Mouse (Mus musculus) liver, embryonic 14.5 days (tissue): ENCODE measurements around the gene Tmem198. TPM values are rescaled to one million over a fixed set of nuclear protein-coding genes. Genes with fewer than 3 reads are reported as not detected.

ENCODE experiments used
- ATAC-seq: fragments of 200-750 bp; cut with Nextera tagmentation; 2 replicates; pipeline ENCODE4 v1.8.0; 2017; ENCODE audit warnings: moderate number of reproducible peaks, mild to moderate bottlenecking, moderate library complexity; ENCODE audit not compliant: insufficient read depth
- DNase-seq, 3 experiments: peaks; one replicate each; pipeline ENCODE4 v3.0.0-alpha.2; 2012 to 2013; ENCODE audit warnings: low read depth in 3 of 3, low spot score in 3 of 3
- H3K27ac ChIP-seq: fragments of 300-500 bp; sonication (generic); 2 replicates; pipeline ENCODE4 v1.5.1; 2014; ENCODE audit warnings: moderate library complexity, mild to moderate bottlenecking, control low read depth, inconsistent platforms
- H3K27me3 ChIP-seq: fragments of 300-500 bp; sonication (generic); 2 replicates; pipeline ENCODE4 v1.6.1; 2014; ENCODE audit warnings: mild to moderate bottlenecking, low read length, moderate library complexity; ENCODE audit not compliant: control insufficient read depth, insufficient read depth
- H3K36me3 ChIP-seq: fragments of 300-500 bp; sonication (generic); replicated peaks from 2 replicates; pipeline ENCODE4 v1.6.1; 2014; ENCODE audit warnings: low read depth; ENCODE audit not compliant: control insufficient read depth, insufficient read depth
- H3K4me1 ChIP-seq, 2 experiments: fragments of 200-500 bp in 1 of 2; fragments of 300-500 bp in 1 of 2; sonication (generic) in 1 of 2; replicated peaks; 2 replicates each; pipeline ENCODE4 v1.6.1; 2012 to 2014; ENCODE audit warnings: antibody characterized with exemption in 1 of 2, inconsistent platforms in 1 of 2, low read length in 1 of 2; ENCODE audit not compliant: control insufficient read depth in 2 of 2, insufficient read depth in 2 of 2
- H3K4me2 ChIP-seq: fragments of 300-500 bp; sonication (generic); 2 replicates; pipeline ENCODE4 v1.6.1; 2014; ENCODE audit warnings: low read depth, mild to moderate bottlenecking, control low read depth, moderate library complexity
- H3K4me3 ChIP-seq, 2 experiments: fragments of 200-500 bp in 1 of 2; fragments of 300-500 bp in 1 of 2; sonication (generic) in 1 of 2; 2 replicates each; pipeline ENCODE4 v1.5.1; 2012 to 2014; ENCODE audit warnings: low read depth in 2 of 2, low read length in 2 of 2, mild to moderate bottlenecking in 2 of 2, control low read depth in 1 of 2, inconsistent platforms in 1 of 2, moderate library complexity in 1 of 2; ENCODE audit not compliant: insufficient read depth in 1 of 2
- H3K9ac ChIP-seq: fragments of 300-500 bp; sonication (generic); replicated peaks from 2 replicates; pipeline ENCODE4 v1.6.1; 2014; ENCODE audit warnings: mild to moderate bottlenecking, control low read depth, moderate library complexity
- H3K9me3 ChIP-seq: fragments of 300-500 bp; sonication (generic); 2 replicates; pipeline ENCODE4 v1.6.1; 2016; ENCODE audit warnings: low read length, mixed read lengths; ENCODE audit not compliant: control insufficient read depth
- CTCF ChIP-seq: IDR thresholded peaks from 2 replicates; pipeline ENCODE4 v1.5.1; 2016; ENCODE audit warnings: antibody characterized with exemption, low read depth, control low read depth
- EP300 ChIP-seq: IDR thresholded peaks from 2 replicates; pipeline ENCODE4 v1.6.1; 2016; ENCODE audit warnings: antibody characterized with exemption, low read depth
- WGBS: fragments of 180-500 bp; shearing (Covaris S2); extraction: QIAGEN DNeasy Blood & Tissue Kit; methylation state at CpG from one replicate; pipeline ENCODE4 v1.1.7; 2014; ENCODE audit not compliant: insufficient replicate concordance; 5-methylcytosine and 5-hydroxymethylcytosine counted together
- polyA plus RNA-seq, 2 experiments: library from polyadenylated mRNA; depleted of rRNA in 1 of 2; stranded (reverse) in 1 of 2; unstranded in 1 of 2; fragments of >200 nt; fragmentation: Nextera tagmentation in 1 of 2; extraction: Ambion mirVana in 1 of 2; gene quantifications; 2 replicates each; pipeline versions ENCODE4 v1.2.1 to v1.2.3; 2012 to 2014

Tmem198 gene
- polyA plus RNA-seq, 2 experiments: 0.09 to 0.13 TPM

- TF ChIP-seq EP300 (no peak), CTCF (no peak)
- no peak for DNase-seq
- Histone ChIP-seq H3K4me2 (no peak overlapping the region), H3K4me3 (no peak overlapping the region), H3K27me3 (peaks cover 36% of the 10 kb centered on the region), H3K9ac (no peak overlapping the region), H3K9me3 (no peaks in the 10 kb centered on the region), H3K4me1 (peaks cover 7 to 9% of the 10 kb centered on the region in 2 experiments), H3K36me3 (no peaks in the 10 kb centered on the region), H3K27ac (no peak overlapping the region)
- no peak for ATAC-seq
- WGBS: 86% methylated on average over 11 of the region's 11 CpGs
Measured at GRCm38 (mm10) chr1:75476441-75476840, 2.9 kb upstream of the Tmem198 start.

- H3K9me3 ChIP-seq: no peaks in the 10 kb centered on the region
- no peak overlapping the region for H3K9ac ChIP-seq
- peaks cover 7 to 9% of the 10 kb centered on the region in 2 experiments for H3K4me1 ChIP-seq
- no peak overlapping the region for H3K27ac ChIP-seq
- H3K4me3 ChIP-seq: peak overlapping the region; percentile 1 to 10; a peak in 1 of 4 replicates
- ATAC-seq: no peak
- 7% methylated on average over 35 of the region's 35 CpGs for WGBS
- peak; percentile 47 to 54 (median 50) for DNase-seq
- H3K27me3 ChIP-seq: peaks cover 42% of the 10 kb centered on the region
- H3K36me3 ChIP-seq: no peaks in the 10 kb centered on the region
- TF ChIP-seq EP300 (no peak), CTCF (peak; percentile 91)
- H3K4me2 ChIP-seq: peak overlapping the region; percentile 90
Measured at GRCm38 (mm10) chr1:75477264-75477965, 1.9 kb upstream of the Tmem198 start.

- no peaks in the 10 kb centered on the region for H3K36me3 ChIP-seq
- TF ChIP-seq EP300: no peak
- TF ChIP-seq CTCF: no peak
- no peak for DNase-seq
- no peak for ATAC-seq
- H3K4me3 ChIP-seq: no peak overlapping the region; a peak in 1 of 4 replicates
- H3K4me1 ChIP-seq: peaks cover 7 to 9% of the 10 kb centered on the region in 2 experiments
- H3K9ac ChIP-seq: no peak overlapping the region
- no peak overlapping the region for H3K27ac ChIP-seq
- peak overlapping the region; percentile 90 for H3K4me2 ChIP-seq
- H3K9me3 ChIP-seq: no peaks in the 10 kb centered on the region
- H3K27me3 ChIP-seq: peaks cover 48% of the 10 kb centered on the region
- 37% methylated on average over 3 of the region's 3 CpGs for WGBS
Measured at GRCm38 (mm10) chr1:75477966-75478290, 1.4 kb upstream of the Tmem198 start.

- ATAC-seq (peak; percentile 4; the same call in 1 of the 2 replicates), DNase-seq (no peak)
- under 1% methylated on average over 23 of the region's 25 CpGs for WGBS
- Histone ChIP-seq H3K4me2 (peak overlapping the region; percentile 90), H3K9me3 (no peaks in the 10 kb centered on the region), H3K9ac (peak overlapping the region; percentile 54), H3K36me3 (no peaks in the 10 kb centered on the region), H3K4me1 (peaks cover 7 to 9% of the 10 kb centered on the region in 2 experiments), H3K27me3 (peaks cover 49% of the 10 kb centered on the region), H3K27ac (no peak overlapping the region), H3K4me3 (peak overlapping the region; percentile 63 to 64)
- no peak for TF ChIP-seq CTCF
- TF ChIP-seq EP300: no peak
Measured at GRCm38 (mm10) chr1:75478497-75478896, 835 bp upstream of the Tmem198 start.

- peak overlapping the region; percentile 90 for H3K4me2 ChIP-seq
- H3K4me1 ChIP-seq: peaks cover 7 to 9% of the 10 kb centered on the region in 2 experiments
- no peak overlapping the region for H3K9ac ChIP-seq
- DNase-seq (no peak), ATAC-seq (no peak)
- H3K27me3 ChIP-seq: peaks cover 54% of the 10 kb centered on the region
- H3K4me3 ChIP-seq: peak overlapping the region; percentile 22 to 63; a peak in 3 of 4 replicates
- no peaks in the 10 kb centered on the region for H3K9me3 ChIP-seq
- H3K27ac ChIP-seq: no peak overlapping the region
- TF ChIP-seq EP300 (no peak), CTCF (no peak)
- H3K36me3 ChIP-seq: no peaks in the 10 kb centered on the region
- WGBS: 2% methylated on average over 24 of the region's 24 CpGs
Measured at GRCm38 (mm10) chr1:75479635-75479989, 280 bp downstream of the Tmem198 start.
